Mouse (Mus musculus) T-helper 2 cell (primary cell): Measurements from ENCODE around the gene Olfr914.

ENCODE experiments used
- in situ Hi-C: fragments of 300-600 bp; cut with MboI, MseI; formaldehyde crosslinking; loops from one replicate; pipeline ENCODE4 v1.15.1; 2025; ENCODE audit warnings: high pct_unique_total_duplicates

Gene Olfr914

DNA sequence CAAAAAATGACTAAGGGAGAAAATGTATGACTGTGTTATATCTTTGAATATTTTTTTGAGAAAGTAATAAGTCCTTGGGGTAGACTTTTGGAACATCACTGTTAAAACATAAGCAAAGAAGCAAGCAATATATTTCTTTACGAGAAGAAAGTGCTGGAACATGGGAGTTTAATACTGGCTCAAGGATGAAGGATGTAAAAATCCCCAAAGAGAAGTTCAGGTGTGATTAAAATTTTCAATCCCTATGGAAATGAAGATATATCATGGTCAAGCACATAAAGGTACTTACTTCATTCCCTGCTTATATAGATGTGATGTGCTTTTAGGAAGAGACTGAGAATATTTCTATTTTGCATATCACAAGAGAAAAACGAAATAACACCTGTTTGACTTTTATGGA, at the start of gene Olfr914:
Gene Olfr914, plus strand, starts transcription at position 301 of the 400 bp plus-strand sequence.
- in situ Hi-C loops = no loop called here

DNA sequence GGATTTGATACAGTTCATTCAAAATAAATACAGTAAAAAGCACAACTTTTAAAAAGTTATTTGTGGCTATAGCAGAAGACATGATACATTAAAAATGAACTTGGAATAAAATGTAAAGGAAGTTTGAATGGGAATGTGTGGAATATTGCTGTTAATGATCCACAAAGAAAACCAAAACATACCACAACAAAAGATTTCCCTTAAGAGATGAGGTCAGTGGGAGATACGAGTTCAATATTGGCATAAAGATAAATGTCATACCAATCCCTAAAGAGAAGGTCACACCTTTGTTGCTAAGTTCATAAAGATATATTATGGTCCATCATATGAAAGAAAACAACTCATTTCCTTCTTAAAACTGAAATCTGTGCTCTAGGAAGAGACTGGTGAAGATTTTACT, 25.0 kb upstream of the Olfr914 start, which contains the start of gene Olfr912:
Gene Olfr912, plus strand, starts transcription at position 301 of the 400 bp plus-strand sequence.
- in situ Hi-C loops = no loop called here

DNA sequence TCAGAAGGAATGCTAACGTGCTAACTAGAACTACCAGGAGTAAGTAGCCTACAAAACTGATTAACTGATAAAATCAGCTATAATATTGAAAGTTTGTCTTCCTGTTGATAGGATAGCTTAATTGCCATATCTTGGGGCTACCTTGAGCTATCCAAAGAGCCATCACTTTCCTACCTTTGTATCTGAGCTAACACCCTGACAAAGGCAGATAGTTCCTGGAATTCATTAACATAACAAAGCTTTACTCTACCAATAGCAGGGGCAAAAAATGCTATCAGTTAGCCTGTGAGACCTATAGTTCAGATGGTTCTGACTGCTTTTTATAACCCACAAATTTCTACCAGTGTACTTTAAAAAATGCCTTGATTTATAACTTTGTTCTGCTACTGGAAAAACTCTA, 13.8 kb upstream of the Olfr914 start:
- in situ Hi-C loops = no loop called here

DNA sequence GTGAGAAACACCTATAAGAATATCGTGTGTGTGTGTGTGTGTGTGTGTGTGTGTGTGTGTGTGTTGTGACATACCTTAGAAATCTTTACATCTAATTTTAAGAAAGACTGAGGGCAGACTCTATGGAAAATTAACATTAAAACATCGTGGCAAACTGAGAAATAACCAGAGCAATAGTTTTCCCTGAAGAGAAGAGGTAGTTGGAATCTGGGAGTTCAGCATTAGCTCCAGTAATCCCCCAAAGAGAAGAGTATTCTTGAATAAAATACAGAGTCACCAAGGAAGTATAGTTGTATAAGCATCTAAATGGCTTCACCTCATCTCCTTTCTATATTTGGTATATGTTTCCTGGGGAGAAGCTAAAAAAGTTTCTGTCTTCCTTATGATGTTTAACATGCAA, 12.4 kb upstream of the Olfr914 start, which contains the start of gene Olfr913:
Gene Olfr913, plus strand, starts transcription at position 301 of the 400 bp plus-strand sequence.
- in situ Hi-C loops = no loop called here

DNA sequence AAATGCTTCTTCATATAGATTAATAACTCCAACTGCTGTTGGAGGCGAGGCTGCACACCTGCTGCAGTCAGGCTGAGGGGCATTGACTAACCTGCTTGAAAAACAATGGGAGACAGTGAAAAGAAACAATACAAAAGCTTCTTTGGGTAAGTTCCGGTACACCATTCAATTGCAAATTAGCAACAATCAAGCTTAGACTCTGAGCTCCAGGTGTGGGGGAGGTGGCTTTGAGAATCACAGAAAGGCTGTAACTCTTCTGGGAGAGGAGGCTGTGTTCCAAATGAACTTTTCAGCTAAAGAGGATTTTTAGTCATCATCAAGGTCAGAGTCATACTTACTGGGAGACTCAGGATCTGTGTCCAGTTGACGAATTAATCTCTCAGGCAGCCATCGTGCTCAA, 27.5 kb downstream of the Olfr914 start:
- in situ Hi-C loops = no loop called here

DNA sequence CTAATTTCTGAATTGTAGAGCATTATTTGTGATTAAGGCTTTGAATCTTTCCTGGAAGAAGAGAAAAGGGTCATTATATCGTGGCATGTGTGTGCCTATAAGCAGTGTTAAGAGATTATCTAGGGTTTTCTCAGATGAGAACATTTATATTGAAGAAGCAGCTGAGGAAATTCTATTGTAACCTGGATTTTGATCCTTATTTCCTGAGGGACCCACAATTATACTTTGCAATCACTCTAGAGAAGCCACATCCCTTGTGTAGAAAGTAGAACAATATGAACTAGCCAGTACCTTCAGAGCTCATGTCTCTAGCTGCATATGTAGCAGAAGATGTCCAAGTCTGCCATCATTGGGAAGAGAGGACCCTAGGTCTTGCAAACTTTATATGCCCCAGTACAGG, 54.9 kb downstream of the Olfr914 start, which contains the start of gene Olfr916:
Gene Olfr916, minus strand, starts transcription at position 101 of the 400 bp plus-strand sequence.
- in situ Hi-C loops = no loop called here
